Comparison of ENCODE assay signal across 8 mouse cellular contexts in the genomic region with DNA sequence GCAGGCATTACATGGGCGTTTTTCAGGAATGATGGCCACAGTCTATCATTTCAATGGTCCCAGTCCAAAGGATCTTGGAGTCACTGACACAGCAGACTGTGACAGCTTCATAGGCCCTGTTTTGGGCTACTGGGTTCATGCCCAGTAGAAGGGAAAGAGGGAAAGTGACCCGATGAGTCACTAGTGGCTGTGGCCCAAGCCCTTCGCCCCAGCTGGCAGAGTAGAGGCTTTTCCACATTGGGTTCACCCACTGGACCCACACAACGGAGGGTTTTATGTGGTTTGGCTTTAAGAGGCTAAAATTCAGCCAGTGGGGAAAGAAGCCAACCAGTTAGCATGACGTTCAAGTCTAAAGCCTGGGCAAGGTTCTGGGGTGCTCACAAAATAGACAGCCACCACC.
DNase-seq lines count a peak whose midpoint lies in the region; ATAC-seq and TF ChIP-seq lines count a peak whose summit lies in the region.

No protein-coding gene starts in this region.

- no peaks in the 10 kb centered on the region for H3K27me3 ChIP-seq in heart, embryonic 12.5 days (replicated peaks)
- no peaks in the 10 kb centered on the region for H3K27me3 ChIP-seq in stomach, postnatal 0 days (ENCODE audit: control insufficient read depth, insufficient read depth, low read length)

- no peak overlapping the region for H3K4me3 ChIP-seq in heart, embryonic 12.5 days
- H3K4me3 ChIP-seq in stomach, postnatal 0 days (ENCODE audit: low read depth, low read length), result no peak overlapping the region

- no peak overlapping the region for H3K27ac ChIP-seq in heart, embryonic 12.5 days (ENCODE audit: poor library complexity, severe bottlenecking)
- H3K27ac ChIP-seq in stomach, postnatal 0 days (replicated peaks), result no peak overlapping the region

- H3K9me3 ChIP-seq in heart, embryonic 12.5 days (replicated peaks), result no peaks in the 10 kb centered on the region
- no peaks in the 10 kb centered on the region for H3K9me3 ChIP-seq in stomach, postnatal 0 days (ENCODE audit: control insufficient read depth, low read length)

- no peak for ATAC-seq in heart, embryonic 12.5 days (ENCODE audit: insufficient number of reproducible peaks, low FRiP score)
- no peak for ATAC-seq in stomach, postnatal 0 days (ENCODE audit: low FRiP score, low TSS enrichment)

- TF ChIP-seq CTCF in stomach, postnatal 0 days (IDR thresholded peaks at IDR 0.05; ENCODE audit: low read depth), result no peak

- H3K4me2 ChIP-seq in heart, embryonic 12.5 days, result no peak overlapping the region
- H3K4me2 ChIP-seq in stomach, postnatal 0 days (replicated peaks; ENCODE audit: low read depth), result no peak overlapping the region

- WGBS in heart, embryonic 12.5 days, result 82% methylated on average over 5 of the region's 5 CpGs
- 78% methylated on average over 5 of the region's 5 CpGs for WGBS in stomach, postnatal 0 days

- no peak overlapping the region for H3K9ac ChIP-seq in heart, embryonic 12.5 days
- no peak overlapping the region for H3K9ac ChIP-seq in stomach, postnatal 0 days (ENCODE audit: low read length)

- no peak for TF ChIP-seq EP300 in stomach, postnatal 0 days (optimal IDR thresholded peaks at IDR 0.05)

- no peaks in the 10 kb centered on the region for H3K4me1 ChIP-seq in heart, embryonic 12.5 days (replicated peaks)
- no peaks in the 10 kb centered on the region for H3K4me1 ChIP-seq in stomach, postnatal 0 days (replicated peaks; ENCODE audit: control insufficient read depth, insufficient read depth)

- peak; percentile 96 for DNase-seq in heart, adult 11 months
- peak; percentile 94 for DNase-seq in Muller cell, postnatal 12 days (ENCODE audit: inconsistent ontology term)
- DNase-seq in frontal cortex, postnatal 36 days (ENCODE audit: low spot score in 2 of 2), result peak; percentile 17 to 51
- peak; percentile 46 to 60 for DNase-seq in layer of hippocampus, postnatal 10 days (ENCODE audit: low spot score in 2 of 2)
- no peak for DNase-seq in spleen, postnatal 36 days (ENCODE audit: low spot score in 2 of 2)
- no peak for DNase-seq in stomach, postnatal 0 days (ENCODE audit: low spot score)
- no peak for DNase-seq in yolk sac, embryonic 10.5 days (ENCODE audit: low spot score)

- H3K36me3 ChIP-seq in heart, embryonic 12.5 days, result no peaks in the 10 kb centered on the region
- no peaks in the 10 kb centered on the region for H3K36me3 ChIP-seq in stomach, postnatal 0 days (ENCODE audit: control insufficient read depth, insufficient read depth, low read length)

Comparison
In these comparisons a context has a peak if more than half of its experiments do, and no peak if none do; other contexts are left out.
1. DNase-seq: peak in heart, adult 11 months (single experiment), Muller cell, postnatal 12 days (single experiment), frontal cortex, postnatal 36 days (2 of 2) and layer of hippocampus, postnatal 10 days (2 of 2); none in spleen, postnatal 36 days (0 of 2), stomach, postnatal 0 days (single experiment) and yolk sac, embryonic 10.5 days (single experiment).